Mouse (Mus musculus) stomach, postnatal 0 days (tissue): ENCODE results near the gene Rnasel.

Experiments used
- CTCF ChIP-seq: IDR thresholded peaks from 2 replicates; pipeline ENCODE4 v1.5.1; 2016; ENCODE audit warnings: antibody characterized with exemption, low read depth, mild to moderate bottlenecking, moderate library complexity
- EP300 ChIP-seq: optimal IDR thresholded peaks from 2 replicates; pipeline ENCODE3; 2016; ENCODE audit warnings: antibody characterized with exemption

DNA sequence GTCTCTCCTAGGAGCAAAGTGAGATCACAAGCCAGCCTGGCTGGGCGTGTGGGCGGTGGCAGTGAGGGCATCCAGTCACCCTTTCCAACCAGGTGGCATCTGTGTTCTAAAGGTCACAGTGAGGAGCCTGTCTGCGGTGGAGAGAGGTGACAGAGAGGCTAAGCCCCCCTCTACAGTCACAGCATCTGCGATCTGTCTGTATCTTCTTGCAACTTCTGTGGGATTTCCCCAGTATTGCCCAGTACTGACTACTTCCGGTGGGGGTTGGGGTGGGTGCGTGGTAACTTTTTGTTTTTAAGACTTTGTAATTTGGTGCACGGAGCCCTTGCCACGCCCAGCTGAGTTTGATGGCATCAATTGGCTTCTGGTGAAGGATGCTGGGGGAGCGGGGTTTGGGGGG lies 25.8 kb upstream of the Rnasel start:
- TF ChIP-seq CTCF (no peak), EP300 (no peak)
